Mouse (Mus musculus) brain, embryonic 14.5 days (tissue): ENCODE results near the gene Nostrin.

Experiments used
- CTCF ChIP-seq: fragments of 200-500 bp; IDR thresholded peaks from 2 replicates; pipeline ENCODE4 v1.5.1; 2012; ENCODE audit warnings: inconsistent platforms, mild to moderate bottlenecking, moderate library complexity, borderline replicate concordance; ENCODE audit not compliant: insufficient read depth, insufficient read length; ENCODE audit errors: extremely low read depth
- POLR2A ChIP-seq: fragments of 200-500 bp; IDR thresholded peaks from 2 replicates; pipeline ENCODE4 v1.6.1; 2012; ENCODE audit warnings: mild to moderate bottlenecking, inconsistent platforms, borderline replicate concordance; ENCODE audit not compliant: poor library complexity, insufficient read depth, insufficient read length, severe bottlenecking; ENCODE audit errors: extremely low read depth

- TF ChIP-seq CTCF (no peak), POLR2A (no peak)
Measured at GRCm38 (mm10) chr2:69209684-69210083, 74.1 kb downstream of the Nostrin start.
